Mouse (Mus musculus): ENCODE results near the gene Barhl1. TPM values are rescaled to one million over a fixed set of nuclear protein-coding genes. Genes with fewer than 3 reads are reported as not detected.

Barhl1 gene
- polyA plus RNA-seq, 1 experiment from 2014 or later, result not detected

DNA sequence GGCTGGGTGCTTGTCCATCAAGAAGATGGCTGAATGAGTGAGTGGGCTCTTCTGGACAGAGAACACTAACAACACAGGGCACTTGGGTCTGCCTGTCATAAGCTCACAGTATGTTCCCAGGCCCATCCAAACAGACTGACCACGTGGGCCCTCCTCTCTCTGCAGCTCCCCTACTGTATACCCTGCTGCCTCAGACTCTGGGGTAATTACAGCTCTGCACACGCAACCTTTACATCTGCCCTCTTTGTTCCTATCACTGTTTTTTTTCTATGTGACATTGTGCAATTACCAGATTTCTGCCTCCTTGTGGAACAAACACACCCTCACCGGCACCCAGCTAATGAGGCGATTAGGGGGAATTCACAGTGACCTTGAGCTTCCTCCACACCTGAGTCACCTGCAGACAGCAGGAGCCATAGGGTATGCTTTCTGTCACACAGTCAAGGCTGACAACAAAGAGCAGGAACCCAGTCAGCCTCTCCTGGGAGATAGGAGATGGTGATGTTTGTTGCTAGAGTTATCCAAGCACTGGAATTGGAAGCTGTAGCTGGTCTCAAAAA is 19.0 kb downstream of the Barhl1 start:
- Histone ChIP-seq H3K27me3 (no peaks in the 10 kb centered on the region), H3K4me2 (no peak overlapping the region), H3K36me3 (peaks cover 85% of the 10 kb centered on the region), H3K9me3 (no peaks in the 10 kb centered on the region), H3K27ac (no peak overlapping the region), H3K4me3 (replicated peaks) (no peak overlapping the region), H3K4me1 (replicated peaks) (no peaks in the 10 kb centered on the region), H3K9ac (replicated peaks) (no peak overlapping the region)
- 82% methylated on average over 4 of the region's 4 CpGs for WGBS
- no peak for ATAC-seq (ENCODE audit: insufficient number of reproducible peaks, insufficient read depth, low FRiP score, low TSS enrichment, low read depth)

- Histone ChIP-seq H3K4me3 (replicated peaks) (no peak overlapping the region), H3K4me2 (no peak overlapping the region), H3K9me3 (no peaks in the 10 kb centered on the region), H3K27ac (no peak overlapping the region), H3K36me3 (peaks cover 85% of the 10 kb centered on the region), H3K4me1 (replicated peaks) (no peaks in the 10 kb centered on the region), H3K27me3 (no peaks in the 10 kb centered on the region), H3K9ac (replicated peaks) (no peak overlapping the region)
- no peak for ATAC-seq (ENCODE audit: insufficient number of reproducible peaks, insufficient read depth, low FRiP score, low TSS enrichment, low read depth)
- 78% methylated on average over 7 of the region's 7 CpGs for WGBS
Measured at GRCm38 (mm10) chr2:28895876-28896275, 20.6 kb downstream of the Barhl1 start.

GRCm38 (mm10) chr2:28893526-28893925 is 22.9 kb downstream of the Barhl1 start:
- H3K27me3 ChIP-seq, result no peaks in the 10 kb centered on the region
- ATAC-seq (ENCODE audit: insufficient number of reproducible peaks, insufficient read depth, low FRiP score, low TSS enrichment, low read depth), result no peak
- H3K27ac ChIP-seq, result no peak overlapping the region
- H3K4me3 ChIP-seq (replicated peaks), result no peak overlapping the region
- H3K36me3 ChIP-seq, result peaks cover 81% of the 10 kb centered on the region
- H3K4me1 ChIP-seq (replicated peaks), result no peaks in the 10 kb centered on the region
- no peaks in the 10 kb centered on the region for H3K9me3 ChIP-seq
- WGBS, result 77% methylated on average over 6 of the region's 6 CpGs
- H3K9ac ChIP-seq (replicated peaks), result no peak overlapping the region
- H3K4me2 ChIP-seq, result no peak overlapping the region

DNA sequence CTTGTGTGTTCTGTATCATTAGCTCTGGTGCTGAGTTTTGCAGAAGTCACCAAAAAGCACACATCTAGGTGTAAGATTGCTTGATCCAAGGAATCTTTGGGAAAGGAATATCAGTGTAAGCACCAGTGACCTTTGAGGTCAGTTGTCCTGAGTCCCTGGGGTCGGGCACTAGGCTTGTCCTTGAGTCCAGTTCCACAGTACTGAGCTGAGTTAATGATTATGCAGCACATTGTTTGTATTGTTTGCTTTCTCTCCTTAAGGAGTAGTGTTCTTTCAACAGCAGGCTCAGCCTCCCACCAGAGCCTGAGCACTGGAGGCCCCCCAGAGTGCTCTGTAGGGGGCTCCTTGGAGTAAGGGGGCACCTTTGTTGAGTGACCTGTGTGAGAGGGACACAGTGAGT is 23.7 kb downstream of the Barhl1 start:
- Histone ChIP-seq H3K27me3 (no peaks in the 10 kb centered on the region), H3K27ac (no peak overlapping the region), H3K4me1 (replicated peaks) (no peaks in the 10 kb centered on the region), H3K9me3 (no peaks in the 10 kb centered on the region), H3K4me2 (no peak overlapping the region), H3K9ac (replicated peaks) (no peak overlapping the region), H3K36me3 (peaks cover 86% of the 10 kb centered on the region), H3K4me3 (replicated peaks) (no peak overlapping the region)
- WGBS, result 69% methylated on average over 1 of the region's 1 CpGs
- ATAC-seq (ENCODE audit: insufficient number of reproducible peaks, insufficient read depth, low FRiP score, low TSS enrichment, low read depth), result no peak

DNA sequence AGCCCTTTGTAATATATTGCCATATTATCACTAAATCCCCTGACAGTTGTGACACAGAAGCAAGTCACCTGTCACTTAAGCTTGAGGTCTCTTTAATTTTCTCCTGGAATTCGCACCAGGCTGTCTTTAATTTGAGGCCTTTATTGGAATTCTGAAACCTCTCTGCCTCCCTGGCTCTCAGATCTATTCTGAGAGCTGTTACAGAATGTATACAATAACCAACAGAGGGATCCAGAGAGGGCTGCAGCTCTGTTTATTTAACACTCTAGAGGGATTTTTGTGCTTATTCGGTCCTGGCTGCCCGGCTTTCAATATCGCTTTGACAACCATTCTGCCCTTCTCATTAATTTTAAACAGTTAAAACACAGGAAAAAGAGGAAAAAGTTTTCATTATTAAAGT is 31.6 kb downstream of the Barhl1 start:
- Histone ChIP-seq H3K4me2 (no peak overlapping the region), H3K27me3 (no peaks in the 10 kb centered on the region), H3K9me3 (no peaks in the 10 kb centered on the region), H3K4me3 (replicated peaks) (no peak overlapping the region), H3K4me1 (replicated peaks) (no peaks in the 10 kb centered on the region), H3K36me3 (peaks cover 69% of the 10 kb centered on the region), H3K27ac (no peak overlapping the region), H3K9ac (replicated peaks) (no peak overlapping the region)
- ATAC-seq (ENCODE audit: insufficient number of reproducible peaks, insufficient read depth, low FRiP score, low TSS enrichment, low read depth), result no peak
- WGBS, result 65% methylated on average over 4 of the region's 4 CpGs

DNA sequence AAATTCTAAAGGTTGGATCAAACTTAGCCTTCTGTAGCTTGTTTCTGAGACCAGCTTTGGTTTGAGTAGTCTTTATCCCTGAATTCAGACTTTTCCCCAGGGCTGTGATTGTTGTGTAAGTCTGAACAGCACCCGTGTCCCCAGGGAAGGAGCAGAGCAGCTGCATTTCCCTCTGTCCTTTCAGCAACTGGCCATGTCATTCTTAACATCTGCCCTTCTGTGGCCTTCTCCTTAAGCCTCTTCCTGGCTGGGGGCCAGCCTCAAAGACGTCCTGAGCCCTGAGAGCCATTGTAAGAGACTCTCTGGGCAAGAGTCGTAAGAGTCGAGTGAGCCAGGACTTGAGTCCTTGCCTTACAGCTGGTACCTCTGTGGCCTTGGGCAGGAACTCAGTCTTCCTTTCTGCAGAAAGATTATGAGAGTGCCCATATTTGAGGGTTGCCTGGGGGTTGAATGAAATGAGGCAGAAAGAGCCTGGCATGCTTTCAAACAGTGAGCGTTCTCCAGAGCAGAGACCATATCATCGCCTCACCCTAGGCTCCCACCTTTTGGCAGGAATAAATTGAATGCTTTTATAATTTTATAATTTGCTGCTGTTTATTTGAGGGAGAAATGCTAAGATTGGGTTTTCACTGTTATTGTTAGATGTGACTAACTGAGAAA is 33.5 kb downstream of the Barhl1 start:
- H3K36me3 ChIP-seq, result peaks cover 64% of the 10 kb centered on the region
- no peaks in the 10 kb centered on the region for H3K9me3 ChIP-seq
- 85% methylated on average over 6 of the region's 6 CpGs for WGBS
- no peaks in the 10 kb centered on the region for H3K27me3 ChIP-seq
- H3K4me3 ChIP-seq (replicated peaks), result no peak overlapping the region
- H3K27ac ChIP-seq, result no peak overlapping the region
- ATAC-seq (ENCODE audit: insufficient number of reproducible peaks, insufficient read depth, low FRiP score, low TSS enrichment, low read depth), result no peak
- no peaks in the 10 kb centered on the region for H3K4me1 ChIP-seq (replicated peaks)
- no peak overlapping the region for H3K9ac ChIP-seq (replicated peaks)
- H3K4me2 ChIP-seq, result no peak overlapping the region

GRCm38 (mm10) chr2:28882047-28882446 is 34.4 kb downstream of the Barhl1 start:
- peaks cover 64% of the 10 kb centered on the region for H3K36me3 ChIP-seq
- no peak for ATAC-seq (ENCODE audit: insufficient number of reproducible peaks, insufficient read depth, low FRiP score, low TSS enrichment, low read depth)
- no peaks in the 10 kb centered on the region for H3K27me3 ChIP-seq
- 93% methylated on average over 3 of the region's 3 CpGs for WGBS
- H3K9me3 ChIP-seq, result no peaks in the 10 kb centered on the region
- no peak overlapping the region for H3K9ac ChIP-seq (replicated peaks)
- H3K4me2 ChIP-seq, result no peak overlapping the region
- no peaks in the 10 kb centered on the region for H3K4me1 ChIP-seq (replicated peaks)
- no peak overlapping the region for H3K27ac ChIP-seq
- H3K4me3 ChIP-seq (replicated peaks), result no peak overlapping the region

DNA sequence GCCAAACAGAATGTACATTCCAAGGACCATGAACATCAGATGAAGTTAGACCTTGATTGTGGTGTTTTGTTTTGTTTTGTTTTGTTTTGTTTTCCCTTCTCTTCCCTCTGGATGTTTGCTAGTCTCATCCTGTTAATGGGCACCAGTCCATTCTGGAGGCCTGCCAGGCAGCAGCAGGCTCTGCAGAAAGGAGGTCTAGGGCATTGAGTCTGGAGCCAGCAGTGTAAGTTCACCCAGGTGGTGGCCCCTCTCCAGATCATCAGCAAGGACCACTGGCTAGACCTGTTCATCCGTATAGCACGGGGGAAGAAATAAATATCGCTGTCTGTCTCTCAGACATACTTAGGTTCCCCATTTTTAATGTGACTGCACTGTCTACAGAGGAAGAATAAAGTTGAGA is 35.2 kb downstream of the Barhl1 start:
- peaks cover 67% of the 10 kb centered on the region for H3K36me3 ChIP-seq
- no peak overlapping the region for H3K27ac ChIP-seq
- 92% methylated on average over 3 of the region's 3 CpGs for WGBS
- no peaks in the 10 kb centered on the region for H3K27me3 ChIP-seq
- no peaks in the 10 kb centered on the region for H3K9me3 ChIP-seq
- no peak for ATAC-seq (ENCODE audit: insufficient number of reproducible peaks, insufficient read depth, low FRiP score, low TSS enrichment, low read depth)
- no peak overlapping the region for H3K4me3 ChIP-seq (replicated peaks)
- no peak overlapping the region for H3K4me2 ChIP-seq
- H3K9ac ChIP-seq (replicated peaks), result no peak overlapping the region
- H3K4me1 ChIP-seq (replicated peaks), result no peaks in the 10 kb centered on the region

GRCm38 (mm10) chr2:28875554-28875953 is 40.9 kb downstream of the Barhl1 start:
- no peak for ATAC-seq (ENCODE audit: insufficient number of reproducible peaks, insufficient read depth, low FRiP score, low TSS enrichment, low read depth)
- Histone ChIP-seq H3K9ac (replicated peaks) (no peak overlapping the region), H3K27me3 (no peaks in the 10 kb centered on the region), H3K9me3 (no peaks in the 10 kb centered on the region), H3K4me3 (replicated peaks) (no peak overlapping the region), H3K4me1 (replicated peaks) (no peaks in the 10 kb centered on the region), H3K4me2 (no peak overlapping the region), H3K36me3 (peaks cover 58% of the 10 kb centered on the region), H3K27ac (no peak overlapping the region)
- WGBS, result 87% methylated on average over 11 of the region's 11 CpGs

GRCm38 (mm10) chr2:28867495-28867894 is 49.0 kb downstream of the Barhl1 start:
- WGBS, result 71% methylated on average over 7 of the region's 7 CpGs

DNA sequence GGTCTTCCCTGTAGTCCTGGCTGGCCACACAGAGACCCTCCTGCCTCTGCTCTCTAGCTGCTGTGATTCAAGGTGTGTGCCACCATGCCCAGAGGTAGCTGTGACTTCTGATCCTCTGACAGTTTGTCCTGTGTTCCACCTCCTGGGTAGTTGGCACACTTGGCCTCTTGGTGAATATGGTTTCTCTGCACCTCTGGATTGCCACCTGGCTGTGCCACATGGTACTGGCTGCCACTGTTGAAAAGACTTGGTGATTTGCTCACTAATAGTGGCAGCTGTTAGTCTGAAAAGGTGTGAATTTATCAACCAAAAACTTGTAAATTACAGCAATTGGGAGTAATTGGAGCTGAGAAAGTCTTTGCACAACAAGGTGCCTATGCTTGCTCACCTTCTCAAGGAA is 52.6 kb downstream of the Barhl1 start:
- H3K27me3 ChIP-seq, result no peaks in the 10 kb centered on the region
- no peak overlapping the region for H3K27ac ChIP-seq
- H3K36me3 ChIP-seq, result peaks cover 93% of the 10 kb centered on the region
- no peak overlapping the region for H3K4me2 ChIP-seq
- no peak overlapping the region for H3K9ac ChIP-seq (replicated peaks)
- no peaks in the 10 kb centered on the region for H3K4me1 ChIP-seq (replicated peaks)
- no peak overlapping the region for H3K4me3 ChIP-seq (replicated peaks)
- no peak for ATAC-seq (ENCODE audit: insufficient number of reproducible peaks, insufficient read depth, low FRiP score, low TSS enrichment, low read depth)
- H3K9me3 ChIP-seq, result no peaks in the 10 kb centered on the region

More at GRCm38 (mm10) chr2:28867495-28867894, 49.0 kb downstream of the Barhl1 start:
- Histone ChIP-seq H3K9ac (replicated peaks) (no peak overlapping the region), H3K4me3 (replicated peaks) (no peak overlapping the region), H3K9me3 (no peaks in the 10 kb centered on the region), H3K36me3 (peaks cover 66% of the 10 kb centered on the region), H3K27ac (no peak overlapping the region), H3K4me1 (replicated peaks) (no peaks in the 10 kb centered on the region), H3K27me3 (no peaks in the 10 kb centered on the region), H3K4me2 (no peak overlapping the region)
- ATAC-seq (ENCODE audit: insufficient number of reproducible peaks, insufficient read depth, low FRiP score, low TSS enrichment, low read depth), result no peak
